Mouse (Mus musculus) erythroblast, embryonic 14.5 days (primary cell): ENCODE measurements around the gene Cldn22.

Experiments used
- GATA1 ChIP-seq: IDR thresholded peaks from 2 replicates; pipeline ENCODE4 v1.6.1; 2012; ENCODE audit warnings: low read length, inconsistent platforms, mixed read lengths
- TAL1 ChIP-seq: IDR thresholded peaks from 3 replicates; pipeline ENCODE4 v1.6.1; 2012; ENCODE audit warnings: low read length, inconsistent platforms, mixed read lengths

- no peak for TF ChIP-seq GATA1
- no peak for TF ChIP-seq TAL1
Measured at GRCm38 (mm10) chr8:47804262-47804661, 20.0 kb upstream of the Cldn22 start.
